Comparison of ENCODE assay signal across 9 mouse cellular contexts in genomic region chr12:56241735-56242134, GRCm38 (mm10).
DNase-seq lines count a peak whose midpoint lies in the region; ATAC-seq lines count a peak whose summit lies in the region.
"Had no signal": no experiment of that assay in that cellular context is flagged by ENCODE, and none has a peak within 500 bp of the region (broad histone marks: within the 10 kb centered on the region; RNA-seq: fewer than 3 reads in every experiment).

No protein-coding gene starts in this region.

- WGBS in embryonic facial prominence, embryonic 10.5 days, result 16% methylated on average over 5 of the region's 5 CpGs

- no peaks in the 10 kb centered on the region for H3K9me3 ChIP-seq in embryonic facial prominence, embryonic 10.5 days
- H3K9me3 ChIP-seq: liver, embryonic 15.5 days had no signal

- no peak overlapping the region for H3K27ac ChIP-seq in embryonic facial prominence, embryonic 10.5 days (replicated peaks)
- H3K27ac ChIP-seq: liver, embryonic 15.5 days had no signal

- no peak overlapping the region for H3K4me3 ChIP-seq in embryonic facial prominence, embryonic 10.5 days
- H3K4me3 ChIP-seq: liver, embryonic 15.5 days had no signal

- DNase-seq in heart, postnatal 10 days, result peak; percentile 13 to 39
- DNase-seq in heart, adult 8-10 months (ENCODE audit: low spot score), result no peak
- DNase-seq in A20 (ENCODE audit: low read depth, low spot score) (peak; percentile 77), WW6 (ENCODE audit: low read depth, low spot score) (peak; percentile 61)
- peak; percentile 43 for DNase-seq in embryonic facial prominence, embryonic 10.5 days (ENCODE audit: low spot score)
- DNase-seq in layer of hippocampus, adult 9-10 months (ENCODE audit: low spot score), result peak; percentile 24
- DNase-seq in gastrocnemius, postnatal 25 days, result no peak

- no peaks in the 10 kb centered on the region for H3K36me3 ChIP-seq in embryonic facial prominence, embryonic 10.5 days (replicated peaks)
- H3K36me3 ChIP-seq: liver, embryonic 15.5 days had no signal

- no peaks in the 10 kb centered on the region for H3K4me1 ChIP-seq in embryonic facial prominence, embryonic 10.5 days
- H3K4me1 ChIP-seq: liver, embryonic 15.5 days had no signal

- no peaks in the 10 kb centered on the region for H3K27me3 ChIP-seq in embryonic facial prominence, embryonic 10.5 days (replicated peaks; ENCODE audit: low read depth, poor library complexity, severe bottlenecking)
- H3K27me3 ChIP-seq: liver, embryonic 15.5 days had no signal

- intact Hi-C loops in heart, postnatal 10 days (cut with DNase I), result loop anchor here (10.0 kb wide), 2 partner anchors 163 to 293 kb away; partner anchors contain the start of gene Nkx2-1

- peak; percentile 60 for ATAC-seq in megakaryocyte, adult 5-6 weeks (ENCODE audit: poor library complexity, severe bottlenecking)

Comparison
In these comparisons a context has a peak if more than half of its experiments do, and no peak if none do; other contexts are left out.
1. DNase-seq: peak in heart, postnatal 10 days (2 of 2), A20 (single experiment), WW6 (single experiment), embryonic facial prominence, embryonic 10.5 days (single experiment) and layer of hippocampus, adult 9-10 months (single experiment); none in heart, adult 8-10 months (single experiment) and gastrocnemius, postnatal 25 days (single experiment).